Mouse (Mus musculus): ENCODE measurements around the gene Ephb2.

DNA sequence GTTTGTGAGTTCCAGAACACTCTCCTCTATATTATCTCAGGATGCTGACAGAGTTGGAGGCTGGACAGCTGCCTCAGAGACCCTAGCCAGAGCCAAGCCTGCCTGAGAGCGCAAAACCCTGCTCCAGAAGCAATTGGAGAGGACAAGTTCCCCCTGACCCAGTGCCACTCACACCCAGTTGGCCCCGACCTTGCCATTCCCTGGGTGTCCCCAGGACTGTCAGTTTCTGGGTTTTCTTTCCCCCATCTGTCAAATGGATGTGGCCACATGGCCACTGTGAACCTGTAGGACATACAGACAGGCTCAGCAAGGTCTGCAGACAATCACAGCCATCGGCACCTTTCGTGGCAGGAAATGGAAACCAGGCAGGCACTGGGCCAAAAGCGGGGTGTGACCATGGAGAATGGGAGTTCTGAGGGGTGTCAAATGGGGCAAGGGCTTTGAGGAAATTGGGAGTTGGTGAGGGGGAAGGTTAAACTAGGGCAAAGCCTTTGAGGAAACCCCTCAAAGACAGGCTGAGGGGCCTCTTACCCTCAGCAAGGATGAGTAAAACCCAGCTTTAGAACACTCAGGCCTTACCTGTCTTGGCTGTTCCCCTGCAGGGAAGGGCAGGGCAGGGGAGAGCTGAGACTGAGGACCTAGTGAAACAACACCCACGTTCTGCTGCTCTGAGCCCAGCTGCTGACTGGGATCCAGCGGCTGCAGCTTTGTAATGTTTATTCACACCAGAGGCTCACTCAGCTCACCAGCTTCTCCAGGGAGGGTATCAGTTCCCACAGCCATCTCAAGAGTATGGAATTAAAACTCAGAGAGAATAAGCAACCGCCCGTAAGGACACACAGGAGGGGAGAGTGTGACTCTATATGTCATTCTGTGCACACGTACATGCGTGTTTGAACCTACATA is 6.9 kb downstream of the Ephb2 start:
- TF ChIP-seq CTCF (IDR thresholded peaks at IDR 0.05; ENCODE audit: low read depth) (no peak), EP300 (IDR thresholded peaks at IDR 0.05; ENCODE audit: low read depth) (no peak)
